Mouse (Mus musculus): ENCODE measurements at regions not wholly inside any gene's neighbourhood (a gene's known extent, or its start where the extent isn't known, plus 50 kb on each side); places are given as distances from the start of the nearest gene placed in this dataset.

DNA sequence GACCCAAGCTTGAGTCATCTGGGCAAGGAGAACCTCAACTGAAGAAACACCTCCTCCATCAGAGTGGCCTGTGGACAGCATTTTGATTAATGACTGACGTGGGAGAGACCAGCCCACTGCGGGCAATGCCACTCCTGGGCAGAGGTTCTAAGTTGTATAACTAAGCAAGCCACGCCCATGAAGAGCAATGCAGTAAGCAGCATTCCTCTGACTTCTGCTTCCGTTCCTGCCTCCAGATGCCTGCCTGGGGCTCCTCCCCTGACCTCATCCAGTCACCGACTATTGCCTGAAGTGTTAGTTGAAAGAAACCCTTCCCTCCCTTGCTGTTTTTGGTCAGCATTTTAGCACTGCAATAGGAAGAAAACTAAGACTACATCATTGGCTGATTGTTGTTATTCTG is 105.2 kb upstream of the Pcgf5 start:
- no peaks in the 10 kb centered on the region for H3K36me3 ChIP-seq (ENCODE audit: control insufficient read depth, insufficient read depth)
- H3ac ChIP-seq (ENCODE audit: control insufficient read depth, insufficient read length): no peak overlapping the region
- no peak overlapping the region for H3K4me2 ChIP-seq (ENCODE audit: low read depth)
- no peak for TF ChIP-seq TCF3 (IDR thresholded peaks at IDR 0.05; ENCODE audit: insufficient read length, low read depth)
- no peak overlapping the region for H3K4me3 ChIP-seq
- H3K79me2 ChIP-seq (ENCODE audit: control insufficient read depth, insufficient read depth): no peaks in the 10 kb centered on the region
- H3K27me3 ChIP-seq (ENCODE audit: control insufficient read depth, insufficient read depth, insufficient read length): no peaks in the 10 kb centered on the region

DNA sequence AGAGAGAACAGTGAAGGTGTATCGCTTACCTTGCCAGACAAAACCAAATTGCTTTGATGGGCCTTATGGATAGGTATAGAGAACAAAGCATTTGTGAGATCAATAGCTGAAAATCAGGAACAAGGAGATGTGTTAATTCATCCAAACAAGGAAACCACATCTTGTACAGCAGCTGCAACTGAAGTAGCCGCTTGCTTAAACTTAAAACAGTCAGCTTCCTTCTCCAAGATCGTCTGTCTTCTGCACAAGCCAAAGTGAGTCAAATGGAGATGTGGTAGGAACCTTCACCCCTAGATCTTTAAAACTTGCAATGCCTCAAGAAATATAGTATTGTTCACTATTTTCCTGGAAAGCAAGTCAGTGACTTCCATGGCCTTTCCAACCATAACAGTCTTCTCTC is 95.6 kb upstream of the Pcgf5 start:
- H3K27me3 ChIP-seq (ENCODE audit: control insufficient read depth, insufficient read depth, insufficient read length): no peaks in the 10 kb centered on the region
- H3K79me2 ChIP-seq (ENCODE audit: control insufficient read depth, insufficient read depth): no peaks in the 10 kb centered on the region
- H3ac ChIP-seq (ENCODE audit: control insufficient read depth, insufficient read length): no peak overlapping the region
- no peak overlapping the region for H3K4me2 ChIP-seq (ENCODE audit: low read depth)
- TF ChIP-seq TCF12 (IDR thresholded peaks at IDR 0.05; ENCODE audit: insufficient read depth, poor library complexity, severe bottlenecking) (no peak), USF1 (IDR thresholded peaks at IDR 0.05; ENCODE audit: low read depth) (no peak), MYOG (IDR thresholded peaks at IDR 0.05; ENCODE audit: control insufficient read depth in 1 of 3, insufficient read depth in 1 of 3, insufficient read length in 2 of 3, low read depth in 2 of 3) (no peak), E2F4 (IDR thresholded peaks at IDR 0.05; ENCODE audit: insufficient read depth) (no peak), REST (IDR thresholded peaks at IDR 0.05; ENCODE audit: insufficient read depth, insufficient read length) (no peak), MAX (IDR thresholded peaks at IDR 0.05; ENCODE audit: low read depth) (no peak), SRF (IDR thresholded peaks at IDR 0.05; ENCODE audit: control insufficient read depth, insufficient read length, low read depth) (no peak), TCF3 (IDR thresholded peaks at IDR 0.05; ENCODE audit: insufficient read length, low read depth) (no peak), CEBPB (IDR thresholded peaks at IDR 0.05; ENCODE audit: insufficient read depth, poor library complexity, severe bottlenecking) (no peak), MYOD1 (IDR thresholded peaks at IDR 0.05; ENCODE audit: control insufficient read depth in 1 of 3, insufficient read length in 2 of 3, low read depth in 2 of 3) (no peak), POLR2AphosphoS2 (IDR thresholded peaks at IDR 0.05; ENCODE audit: insufficient read length, low read depth) (no peak), POLR2A (IDR thresholded peaks at IDR 0.05; ENCODE audit: insufficient read length, low read depth) (no peak)
- no peaks in the 10 kb centered on the region for H3K36me3 ChIP-seq (ENCODE audit: control insufficient read depth, insufficient read depth)
- no peak overlapping the region for H3K4me3 ChIP-seq

DNA sequence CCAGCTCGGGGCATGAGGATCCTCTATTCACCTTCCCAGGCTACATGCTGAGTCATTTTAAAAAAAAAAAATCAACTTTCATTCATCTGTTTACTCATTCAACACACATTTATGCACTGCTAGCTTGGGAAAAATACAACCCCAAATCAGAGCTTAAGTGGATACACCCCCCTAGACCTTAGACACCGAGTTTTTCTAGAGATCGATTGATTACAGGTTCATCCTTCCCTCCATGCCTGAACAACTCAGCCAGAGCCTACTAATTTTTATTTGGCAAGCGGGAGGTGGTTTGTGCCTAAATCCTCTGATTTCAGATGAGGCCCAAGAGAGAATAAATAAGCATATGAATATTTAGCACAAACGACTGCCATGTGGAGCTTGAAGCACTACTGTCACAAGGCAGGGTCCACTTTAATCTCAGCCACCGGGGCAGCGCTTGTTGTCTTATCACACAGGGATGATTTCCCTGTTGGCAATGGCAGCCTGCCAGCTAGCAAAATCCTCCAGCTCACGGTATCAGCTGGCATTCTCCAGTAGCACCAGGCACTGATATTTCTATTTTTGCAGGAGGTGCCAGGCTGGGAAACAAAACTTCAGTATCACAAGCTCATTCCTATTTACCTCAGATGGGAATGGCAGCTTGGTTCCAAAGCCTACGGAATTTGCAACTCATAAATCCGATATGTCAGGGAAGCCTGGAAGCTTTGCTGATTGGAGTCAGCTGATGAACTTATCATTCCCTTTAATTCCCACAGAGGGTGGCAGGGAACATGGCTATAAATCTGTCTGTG is 90.2 kb upstream of the Pcgf5 start:
- H3K36me3 ChIP-seq (ENCODE audit: control insufficient read depth, insufficient read depth): no peaks in the 10 kb centered on the region
- H3ac ChIP-seq (ENCODE audit: control insufficient read depth, insufficient read length): no peak overlapping the region
- no peaks in the 10 kb centered on the region for H3K79me2 ChIP-seq (ENCODE audit: control insufficient read depth, insufficient read depth)
- H3K4me3 ChIP-seq: no peak overlapping the region
- TF ChIP-seq USF1 (IDR thresholded peaks at IDR 0.05; ENCODE audit: low read depth): peak; percentile 46
- TF ChIP-seq CEBPB (IDR thresholded peaks at IDR 0.05; ENCODE audit: insufficient read depth, poor library complexity, severe bottlenecking): no peak
- no peak for TF ChIP-seq SRF (IDR thresholded peaks at IDR 0.05; ENCODE audit: control insufficient read depth, insufficient read length, low read depth)
- TF ChIP-seq POLR2AphosphoS2 (IDR thresholded peaks at IDR 0.05; ENCODE audit: insufficient read length, low read depth): no peak
- peak in 1 of 3 experiments; percentile 27 for TF ChIP-seq MYOG (IDR thresholded peaks at IDR 0.05; ENCODE audit: control insufficient read depth in 1 of 3, insufficient read depth in 1 of 3, insufficient read length in 2 of 3, low read depth in 2 of 3)
- peak in 1 of 3 experiments; percentile 9 for TF ChIP-seq MYOD1 (IDR thresholded peaks at IDR 0.05; ENCODE audit: control insufficient read depth in 1 of 3, insufficient read length in 2 of 3, low read depth in 2 of 3)
- peak overlapping the region; percentile 27 for H3K4me2 ChIP-seq (ENCODE audit: low read depth)
- H3K27me3 ChIP-seq (ENCODE audit: control insufficient read depth, insufficient read depth, insufficient read length): no peaks in the 10 kb centered on the region

DNA sequence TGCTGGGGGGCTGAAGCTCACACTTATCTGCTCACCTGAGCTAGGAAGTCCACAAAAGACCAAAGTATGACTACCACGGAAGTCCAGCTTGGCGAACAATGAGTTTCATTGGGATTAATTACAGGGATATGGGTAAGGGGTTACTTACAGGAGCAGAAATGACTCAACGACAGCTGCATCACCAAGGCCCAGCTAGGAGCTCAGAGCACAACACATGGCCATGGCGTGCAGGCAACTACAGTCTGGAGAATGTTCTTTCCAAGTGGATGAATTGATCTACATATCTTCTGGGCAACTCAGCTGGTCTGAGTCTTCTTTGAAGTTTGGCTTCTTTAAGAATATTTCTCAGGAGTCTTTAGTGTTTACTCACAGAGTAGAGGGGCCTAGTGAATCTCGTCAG is 86.3 kb upstream of the Pcgf5 start:
- TF ChIP-seq USF1 (IDR thresholded peaks at IDR 0.05; ENCODE audit: low read depth): no peak
- no peak for TF ChIP-seq TCF3 (IDR thresholded peaks at IDR 0.05; ENCODE audit: insufficient read length, low read depth)
- TF ChIP-seq POLR2AphosphoS2 (IDR thresholded peaks at IDR 0.05; ENCODE audit: insufficient read length, low read depth): no peak
- no peak for TF ChIP-seq E2F4 (IDR thresholded peaks at IDR 0.05; ENCODE audit: insufficient read depth)
- no peak for TF ChIP-seq REST (IDR thresholded peaks at IDR 0.05; ENCODE audit: insufficient read depth, insufficient read length)
- peak in 2 of 3 experiments; percentile 22 to 39 for TF ChIP-seq MYOG (IDR thresholded peaks at IDR 0.05; ENCODE audit: control insufficient read depth in 1 of 3, insufficient read depth in 1 of 3, insufficient read length in 2 of 3, low read depth in 2 of 3)
- TF ChIP-seq MYOD1 (IDR thresholded peaks at IDR 0.05; ENCODE audit: control insufficient read depth in 1 of 3, insufficient read length in 2 of 3, low read depth in 2 of 3): peak in 2 of 3 experiments; percentile 50 to 51
- no peak for TF ChIP-seq SRF (IDR thresholded peaks at IDR 0.05; ENCODE audit: control insufficient read depth, insufficient read length, low read depth)
- no peak for TF ChIP-seq POLR2A (IDR thresholded peaks at IDR 0.05; ENCODE audit: insufficient read length, low read depth)
- TF ChIP-seq CEBPB (IDR thresholded peaks at IDR 0.05; ENCODE audit: insufficient read depth, poor library complexity, severe bottlenecking): no peak
- no peak for TF ChIP-seq TCF12 (IDR thresholded peaks at IDR 0.05; ENCODE audit: insufficient read depth, poor library complexity, severe bottlenecking)

DNA sequence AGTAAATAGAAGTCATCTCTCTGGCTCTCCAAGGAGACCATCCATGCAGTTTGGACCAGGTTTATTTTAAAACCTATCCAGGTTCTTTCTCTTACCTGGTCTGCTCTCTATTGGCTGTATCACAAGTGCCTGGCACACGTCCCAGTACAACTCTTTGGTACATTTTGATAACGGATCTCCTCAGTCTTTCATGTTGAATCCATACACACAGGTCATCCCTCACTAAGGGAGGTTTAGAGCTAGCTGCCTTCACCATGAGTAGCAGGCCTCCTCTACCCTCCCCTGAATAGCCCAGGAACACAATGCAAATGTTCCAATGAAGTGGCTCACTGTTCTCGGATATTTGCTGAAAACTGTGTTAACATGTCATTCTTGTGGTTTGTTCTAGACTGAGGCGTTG is 84.2 kb upstream of the Pcgf5 start:
- H3K79me2 ChIP-seq (ENCODE audit: control insufficient read depth, insufficient read depth): no peaks in the 10 kb centered on the region
- H3K4me2 ChIP-seq (ENCODE audit: low read depth): no peak overlapping the region
- no peaks in the 10 kb centered on the region for H3K36me3 ChIP-seq (ENCODE audit: control insufficient read depth, insufficient read depth)
- no peak overlapping the region for H3K4me3 ChIP-seq
- TF ChIP-seq SRF (IDR thresholded peaks at IDR 0.05; ENCODE audit: control insufficient read depth, insufficient read length, low read depth): no peak
- TF ChIP-seq MYOG (IDR thresholded peaks at IDR 0.05; ENCODE audit: control insufficient read depth in 1 of 3, insufficient read depth in 1 of 3, insufficient read length in 2 of 3, low read depth in 2 of 3): no peak
- TF ChIP-seq MAX (IDR thresholded peaks at IDR 0.05; ENCODE audit: low read depth): no peak
- no peak for TF ChIP-seq USF1 (IDR thresholded peaks at IDR 0.05; ENCODE audit: low read depth)
- no peak for TF ChIP-seq TCF3 (IDR thresholded peaks at IDR 0.05; ENCODE audit: insufficient read length, low read depth)
- no peak for TF ChIP-seq E2F4 (IDR thresholded peaks at IDR 0.05; ENCODE audit: insufficient read depth)
- TF ChIP-seq CEBPB (IDR thresholded peaks at IDR 0.05; ENCODE audit: insufficient read depth, poor library complexity, severe bottlenecking): no peak
- H3K27me3 ChIP-seq (ENCODE audit: control insufficient read depth, insufficient read depth, insufficient read length): no peaks in the 10 kb centered on the region
- H3ac ChIP-seq (ENCODE audit: control insufficient read depth, insufficient read length): no peak overlapping the region

More for the DNA sequence above, 86.3 kb upstream of the Pcgf5 start:
- no peak overlapping the region for H3K4me2 ChIP-seq (ENCODE audit: low read depth)
- H3ac ChIP-seq (ENCODE audit: control insufficient read depth, insufficient read length): no peak overlapping the region
- no peaks in the 10 kb centered on the region for H3K27me3 ChIP-seq (ENCODE audit: control insufficient read depth, insufficient read depth, insufficient read length)
- no peaks in the 10 kb centered on the region for H3K36me3 ChIP-seq (ENCODE audit: control insufficient read depth, insufficient read depth)
- H3K4me3 ChIP-seq: no peak overlapping the region
- H3K79me2 ChIP-seq (ENCODE audit: control insufficient read depth, insufficient read depth): no peaks in the 10 kb centered on the region
